1 mouse cellular context compared by ENCODE assay signal in genomic region chr7:126689021-126689420, GRCm38 (mm10).
TF ChIP-seq lines count a peak whose summit lies in the region.

No protein-coding gene starts in this region.

TF ChIP-seq in CH12.LX, 34 proteins besides CTCF, POLR2A, EP300 and RAD21:
- TF ChIP-seq CHD1 (IDR thresholded peaks at IDR 0.05; ENCODE audit: low read depth, low read length) (no peak), UBTF (IDR thresholded peaks at IDR 0.05; ENCODE audit: low read depth, low read length) (no peak), USF1 (IDR thresholded peaks at IDR 0.05; ENCODE audit: low read depth, low read length) (no peak), BHLHE40 (IDR thresholded peaks at IDR 0.05; ENCODE audit: low read depth, low read length) (no peak), USF2 (conservative IDR thresholded peaks at IDR 0.05; ENCODE audit: low read depth, low read length) (no peak), MXI1 (IDR thresholded peaks at IDR 0.05; ENCODE audit: low read depth, low read length) (no peak), MYC (IDR thresholded peaks at IDR 0.05; ENCODE audit: low read depth, low read length) (no peak), POLR2AphosphoS2 (IDR thresholded peaks at IDR 0.05; ENCODE audit: low read depth, low read length) (no peak), RCOR1 (conservative IDR thresholded peaks at IDR 0.05; ENCODE audit: low read depth, low read length) (no peak), NRF1 (IDR thresholded peaks at IDR 0.05; ENCODE audit: low read depth, low read length) (no peak)
